Mouse (Mus musculus) monocyte, adult 2 months (primary cell): Measurements from ENCODE around the gene Rab6b.

Source experiments
- DNase-seq, 2 experiments: peaks; one replicate each; pipeline ENCODE4 v3.0.0; 2022; ENCODE audit warnings: low spot score in 2 of 2, low read depth in 1 of 2

Gene Rab6b

GRCm38 (mm10) chr9:103188416-103188815 lies 76.8 kb downstream of the Rab6b start:
- DNase-seq, result no peak

GRCm38 (mm10) chr9:103201561-103202260 lies 90.1 kb downstream of the Rab6b start, which contains the start of gene Srprb:
Gene Srprb (minus strand): TSS chr9:103202137.
- DNase-seq, result peak; percentile 73 to 82

- DNase-seq, result no peak
Observed at GRCm38 (mm10) chr9:103205786-103206185, 94.2 kb downstream of the Rab6b start.

GRCm38 (mm10) chr9:103207846-103208245 lies 96.3 kb downstream of the Rab6b start:
- peak; percentile 66 to 70 for DNase-seq

GRCm38 (mm10) chr9:103208802-103209423 lies 97.3 kb downstream of the Rab6b start:
- no peak for DNase-seq

- no peak for DNase-seq
Observed at GRCm38 (mm10) chr9:103212654-103213420, 101.2 kb downstream of the Rab6b start.

- DNase-seq, result no peak
Observed at GRCm38 (mm10) chr9:103213631-103214030, 102.0 kb downstream of the Rab6b start.

GRCm38 (mm10) chr9:103214281-103214680 lies 102.7 kb downstream of the Rab6b start:
- DNase-seq, result no peak

GRCm38 (mm10) chr9:103224721-103225120 lies 113.1 kb downstream of the Rab6b start:
- DNase-seq, result no peak

GRCm38 (mm10) chr9:103225464-103225863 lies 113.9 kb downstream of the Rab6b start:
- no peak for DNase-seq

GRCm38 (mm10) chr9:103226806-103227205 lies 115.2 kb downstream of the Rab6b start:
- DNase-seq, result no peak

- DNase-seq, result no peak
Observed at GRCm38 (mm10) chr9:103227760-103228159, 116.2 kb downstream of the Rab6b start.

GRCm38 (mm10) chr9:103228370-103229003 lies 116.9 kb downstream of the Rab6b start:
- DNase-seq, result no peak

GRCm38 (mm10) chr9:103229037-103229867 lies 117.7 kb downstream of the Rab6b start:
- no peak for DNase-seq

- peak; percentile 16 to 57 for DNase-seq
Observed at GRCm38 (mm10) chr9:103230151-103230951, 118.8 kb downstream of the Rab6b start, which contains the start of the genes Gm20425 and Trf. Gene Gm20425 (minus strand): TSS chr9:103230307. Gene Trf (minus strand): TSS chr9:103230444.

GRCm38 (mm10) chr9:103232232-103233005 lies 120.8 kb downstream of the Rab6b start:
- no peak for DNase-seq

GRCm38 (mm10) chr9:103233006-103233395 lies 121.4 kb downstream of the Rab6b start:
- DNase-seq, result no peak

- DNase-seq, result no peak
Observed at GRCm38 (mm10) chr9:103234059-103234458, 122.5 kb downstream of the Rab6b start.
